Mouse (Mus musculus) hindbrain, embryonic 10.5 days (tissue): ENCODE results near the gene Mlkl. TPM values are rescaled to one million over a fixed set of nuclear protein-coding genes. Genes with fewer than 3 reads are reported as not detected.
A peak's percentile ranks its signal among the peaks of the same experiment; 100 is the strongest.
"Not testable (repeated sequence)": the region's sequence is repeated elsewhere in the genome, so short reads cannot be mapped to it uniquely, and the experiment has no call there.

Experiments
- DNase-seq: peaks from one replicate; pipeline ENCODE4 v3.0.0-alpha.2; 2017; ENCODE audit warnings: low spot score
- H3K27ac ChIP-seq: fragments of 300-500 bp; sonication (generic); 2 replicates; pipeline ENCODE4 v1.5.1; 2016; ENCODE audit warnings: mild to moderate bottlenecking, moderate library complexity
- H3K27me3 ChIP-seq: fragments of 300-500 bp; sonication (generic); 2 replicates; pipeline ENCODE4 v1.6.1; 2016; ENCODE audit warnings: mild to moderate bottlenecking; ENCODE audit not compliant: poor library complexity, insufficient read depth, severe bottlenecking
- H3K36me3 ChIP-seq: fragments of 300-500 bp; sonication (generic); 2 replicates; pipeline ENCODE4 v1.6.1; 2016; ENCODE audit warnings: mild to moderate bottlenecking, moderate library complexity
- H3K4me1 ChIP-seq: fragments of 300-500 bp; sonication (generic); replicated peaks from 2 replicates; pipeline ENCODE4 v1.6.1; 2016; ENCODE audit warnings: mild to moderate bottlenecking
- H3K4me3 ChIP-seq: fragments of 300-500 bp; sonication (generic); 2 replicates; pipeline ENCODE4 v1.5.1; 2016; ENCODE audit warnings: mild to moderate bottlenecking, moderate library complexity
- H3K9me3 ChIP-seq: fragments of 300-500 bp; sonication (generic); 2 replicates; pipeline ENCODE4 v1.6.1; 2016; ENCODE audit warnings: mild to moderate bottlenecking, moderate library complexity
- WGBS: fragments of 180-500 bp; shearing (Covaris S2); methylation state at CpG from one replicate; pipeline ENCODE4 v1.1.7; 2016; 5-methylcytosine and 5-hydroxymethylcytosine counted together
- polyA plus RNA-seq: library from polyadenylated mRNA; unstranded; fragments of >200 nt; fragmentation: Nextera tagmentation; extraction: Ambion mirVana; gene quantifications from 2 replicates; pipeline ENCODE4 v1.2.1, GENCODE M21; 2016

The Mlkl gene
- polyA plus RNA-seq, 1 experiment from 2014 or later = 0.63 TPM

DNA sequence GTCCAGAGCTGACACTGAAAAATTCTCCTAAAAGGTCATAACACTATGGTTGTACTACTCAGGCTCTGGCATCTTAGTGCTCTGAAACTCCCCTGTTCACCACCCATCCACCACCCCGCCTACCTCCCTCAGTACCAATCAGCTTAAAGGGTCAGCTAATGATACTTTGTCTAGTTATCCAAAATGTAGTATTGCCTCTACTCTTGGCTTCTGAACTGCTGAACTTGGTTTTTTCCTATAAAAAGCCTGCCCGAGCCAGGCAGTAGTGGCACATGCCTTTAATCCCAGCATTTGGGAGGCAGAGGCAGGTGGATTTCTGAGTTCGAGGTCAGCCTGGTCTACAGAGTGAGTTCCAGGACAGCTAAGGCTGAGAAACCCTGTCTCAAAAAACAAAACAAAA lies 33.6 kb downstream of the Mlkl start:
- H3K27me3 ChIP-seq = no peaks in the 10 kb centered on the region
- H3K4me3 ChIP-seq = no peak overlapping the region
- 91% methylated on average over 3 of the region's 3 CpGs for WGBS
- 0 out of 2 replicates have a peak, but pooled peaks cover under 1% of the 10 kb centered on the region for H3K4me1 ChIP-seq
- no peaks in the 10 kb centered on the region for H3K36me3 ChIP-seq
- H3K27ac ChIP-seq = no peak overlapping the region
- no peaks in the 10 kb centered on the region for H3K9me3 ChIP-seq
- no peak for DNase-seq

GRCm38 (mm10) chr8:111303076-111303803 lies 34.7 kb downstream of the Mlkl start:
- not testable (repeated sequence) for H3K36me3 ChIP-seq, H3K27ac ChIP-seq, H3K4me3 ChIP-seq, DNase-seq, H3K27me3 ChIP-seq, H3K9me3 ChIP-seq
- whole genome bisulfite sequencing = 80% methylated on average over 5 of the region's 5 CpGs
- H3K4me1 ChIP-seq = peaks cover 11% of the 10 kb centered on the region

DNA sequence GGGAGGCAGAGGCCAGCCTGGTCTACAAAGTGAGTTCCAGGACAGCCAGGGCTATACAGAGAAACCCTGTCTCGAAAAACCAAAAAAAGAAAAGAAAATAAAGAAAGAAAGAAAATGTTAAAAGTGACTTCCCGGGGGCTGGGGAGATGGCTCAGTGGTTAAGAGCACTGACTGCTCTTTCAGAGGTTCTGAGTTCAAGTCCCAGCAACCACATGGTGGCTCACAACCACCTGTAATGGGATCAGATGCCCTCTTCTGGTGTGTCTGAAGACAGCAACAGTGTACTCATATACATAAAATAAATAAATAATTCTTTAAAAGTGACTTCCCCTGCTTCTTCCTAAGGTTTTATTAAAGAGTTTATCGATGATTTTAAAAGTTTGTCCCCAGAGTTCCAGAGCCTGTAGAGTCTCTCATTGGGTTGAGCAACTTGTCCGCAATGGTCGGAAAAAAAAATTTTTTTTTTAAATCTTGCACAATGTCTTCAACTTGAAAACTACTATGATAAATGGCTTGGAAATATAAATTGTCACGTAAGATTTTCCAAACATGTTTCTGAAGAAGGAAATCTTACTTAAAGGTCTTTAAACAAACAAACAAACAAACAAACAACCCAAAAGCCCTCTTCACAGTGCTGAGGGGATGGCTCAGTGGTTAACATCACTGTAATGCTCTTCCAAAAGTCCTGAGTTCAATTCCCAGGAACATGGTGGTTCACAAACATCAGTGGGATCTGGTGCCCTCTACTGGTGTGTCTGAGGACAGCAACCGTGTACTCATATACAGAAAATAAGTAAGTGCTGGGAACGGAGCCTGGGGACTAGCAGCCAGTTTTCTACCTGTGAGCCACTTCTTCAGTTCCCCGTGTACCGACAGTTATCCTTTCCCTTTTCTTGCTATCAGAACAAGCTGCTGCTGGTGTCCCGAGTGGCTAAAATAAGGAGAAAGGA lies 37.1 kb downstream of the Mlkl start:
- Histone ChIP-seq H3K36me3 (peaks cover 12% of the 10 kb centered on the region), H3K27me3 (no peaks in the 10 kb centered on the region), H3K27ac (peak overlapping the region; percentile 98), H3K4me1 (peaks cover 16% of the 10 kb centered on the region), H3K4me3 (peak overlapping the region; percentile 91), H3K9me3 (no peaks in the 10 kb centered on the region)
- no peak for DNase-seq
- WGBS = 65% methylated on average over 11 of the region's 11 CpGs

DNA sequence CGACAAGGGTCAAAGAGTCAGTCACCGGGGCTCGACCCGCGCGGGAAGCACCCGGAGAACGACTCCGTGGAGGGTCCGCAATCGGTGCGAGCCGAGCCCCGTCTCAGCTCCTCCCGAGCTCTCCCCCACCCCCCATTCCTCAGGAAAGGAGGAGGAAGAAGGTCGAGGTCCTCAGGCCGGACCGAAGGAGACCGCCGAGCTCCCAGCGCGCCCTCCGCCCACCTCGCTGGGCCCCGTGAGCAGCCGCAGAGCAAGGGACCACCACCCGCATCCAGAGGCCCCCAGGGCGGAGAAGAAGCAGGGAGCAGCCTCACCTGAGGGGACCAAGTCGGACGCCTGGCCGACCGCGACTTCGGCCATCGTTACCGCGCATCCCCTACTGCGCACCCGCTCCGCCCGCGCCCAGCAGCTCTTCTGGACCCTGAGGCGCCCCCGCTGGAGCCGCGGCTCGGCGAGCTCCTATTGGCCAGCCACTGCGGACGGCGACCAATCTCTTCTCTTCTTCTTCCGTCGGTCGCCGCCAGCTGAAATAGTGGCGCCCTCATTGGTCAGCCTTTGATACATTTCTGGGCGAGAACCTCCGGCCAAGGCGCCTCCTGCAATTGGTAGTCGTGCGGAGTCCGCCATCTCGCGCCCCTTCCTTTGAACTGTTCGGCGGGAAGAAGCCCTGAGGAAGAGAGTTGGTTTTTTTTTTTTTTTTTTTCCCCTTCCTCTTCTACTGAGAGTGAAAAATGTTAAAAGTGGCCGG lies 38.0 kb downstream of the Mlkl start, which contains the start of gene Rfwd3:
Rfwd3 (minus strand) TSS at position 402 of the 748 bp plus-strand sequence.
- Histone ChIP-seq H3K36me3 (peaks cover 20% of the 10 kb centered on the region), H3K4me3 (peak within 1 kb of the TSS; percentile 91), H3K27ac (peak within 1 kb of the TSS; percentile 98), H3K9me3 (no peaks in the 10 kb centered on the region), H3K27me3 (no peaks in the 10 kb centered on the region), H3K4me1 (peaks cover 16% of the 10 kb centered on the region)
- peak; percentile 98 for DNase-seq
- under 1% methylated on average over 67 of the region's 67 CpGs for WGBS

DNA sequence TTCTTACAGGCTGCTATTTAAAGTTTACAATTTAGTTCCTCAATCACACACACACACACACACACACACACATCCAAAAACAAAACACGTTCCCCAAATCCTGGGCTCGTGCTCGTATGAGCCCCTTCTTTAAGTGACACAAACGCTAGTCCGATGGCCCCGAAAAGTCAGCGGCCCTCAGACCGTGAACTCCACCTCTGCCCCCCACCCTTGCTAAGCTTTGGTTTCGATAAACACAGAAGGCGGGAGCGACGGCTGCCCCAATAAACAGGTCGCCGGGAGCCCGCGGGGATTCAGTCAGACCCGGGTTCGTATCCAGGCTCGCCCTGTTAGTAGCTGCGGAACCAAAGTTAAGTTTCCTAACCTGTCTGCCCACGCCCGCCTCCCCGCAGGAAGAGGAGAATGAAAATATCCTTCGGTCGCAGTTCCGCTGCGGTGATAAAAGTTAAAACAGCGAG lies 38.6 kb downstream of the Mlkl start:
- Histone ChIP-seq H3K27me3 (no peaks in the 10 kb centered on the region), H3K4me3 (peak overlapping the region; percentile 91), H3K4me1 (peaks cover 16% of the 10 kb centered on the region), H3K9me3 (no peaks in the 10 kb centered on the region), H3K36me3 (peaks cover 25% of the 10 kb centered on the region), H3K27ac (peak overlapping the region; percentile 98)
- under 1% methylated on average over 28 of the region's 28 CpGs for WGBS
- DNase-seq = peak; percentile 63

- H3K4me3 ChIP-seq = peak overlapping the region; percentile 91
- no peaks in the 10 kb centered on the region for H3K27me3 ChIP-seq
- no peak for DNase-seq
- no peak overlapping the region for H3K27ac ChIP-seq
- H3K9me3 ChIP-seq = no peaks in the 10 kb centered on the region
- peaks cover 16% of the 10 kb centered on the region for H3K4me1 ChIP-seq
- H3K36me3 ChIP-seq = peaks cover 39% of the 10 kb centered on the region
- WGBS = 98% methylated on average over 1 of the region's 1 CpGs
Observed at GRCm38 (mm10) chr8:111298011-111298410, 40.0 kb downstream of the Mlkl start.

- H3K4me3 ChIP-seq = no peak overlapping the region
- H3K36me3 ChIP-seq = peaks cover 97% of the 10 kb centered on the region
- H3K27me3 ChIP-seq = no peaks in the 10 kb centered on the region
- H3K9me3 ChIP-seq = no peaks in the 10 kb centered on the region
- H3K4me1 ChIP-seq = no peaks in the 10 kb centered on the region
- WGBS = 96% methylated on average over 7 of the region's 7 CpGs
- no peak overlapping the region for H3K27ac ChIP-seq
- no peak for DNase-seq
Observed at GRCm38 (mm10) chr8:111291733-111292132, 46.2 kb downstream of the Mlkl start.

DNA sequence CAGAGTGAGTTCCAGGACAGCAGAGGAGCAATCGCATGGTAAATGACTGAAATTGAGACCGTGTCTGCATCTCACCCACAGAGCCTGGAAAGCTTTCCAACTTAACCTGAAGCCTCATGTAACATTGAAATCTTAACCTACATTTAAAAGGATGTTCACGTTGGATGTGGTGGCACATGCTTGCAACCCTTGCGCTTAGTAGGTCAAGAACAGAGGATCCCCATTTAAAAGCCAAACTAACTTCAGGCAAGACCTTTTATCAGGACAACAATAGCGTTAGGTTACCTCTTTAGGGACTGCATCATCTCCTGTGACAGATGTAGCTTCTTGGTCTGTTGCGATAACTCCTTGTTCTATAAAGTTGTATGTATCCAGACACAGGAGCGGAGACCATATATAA lies 47.4 kb downstream of the Mlkl start:
- H3K9me3 ChIP-seq = no peaks in the 10 kb centered on the region
- H3K4me1 ChIP-seq = no peaks in the 10 kb centered on the region
- DNase-seq = no peak
- 96% methylated on average over 7 of the region's 7 CpGs for WGBS
- H3K27me3 ChIP-seq = no peaks in the 10 kb centered on the region
- peaks cover 99% of the 10 kb centered on the region for H3K36me3 ChIP-seq
- no peak overlapping the region for H3K27ac ChIP-seq
- no peak overlapping the region for H3K4me3 ChIP-seq

- WGBS = 95% methylated on average over 4 of the region's 4 CpGs
- Histone ChIP-seq H3K36me3 (peaks cover 99% of the 10 kb centered on the region), H3K27me3 (no peaks in the 10 kb centered on the region), H3K4me1 (no peaks in the 10 kb centered on the region), H3K4me3 (no peak overlapping the region), H3K27ac (no peak overlapping the region), H3K9me3 (no peaks in the 10 kb centered on the region)
- DNase-seq = no peak
Observed at GRCm38 (mm10) chr8:111285603-111286002, 52.4 kb downstream of the Mlkl start.

DNA sequence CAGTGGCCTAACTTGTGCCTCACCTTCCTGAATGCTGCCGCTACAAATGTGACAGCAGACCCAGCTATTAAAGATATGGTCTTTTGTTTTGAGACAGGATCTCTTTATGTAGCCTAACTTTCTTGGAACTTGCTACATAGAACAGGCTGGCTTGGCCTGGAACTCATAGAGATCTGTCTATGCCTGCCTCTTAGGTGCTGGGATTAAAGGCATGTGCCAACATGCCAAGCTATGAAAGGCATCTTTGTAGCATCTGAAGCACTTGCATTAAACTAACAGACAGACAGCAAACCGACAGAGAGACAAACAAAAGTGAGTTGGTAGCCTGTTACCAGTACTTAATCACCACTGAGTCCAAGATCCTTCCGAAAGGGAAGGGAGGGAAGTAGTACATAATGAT lies 55.9 kb downstream of the Mlkl start:
- Histone ChIP-seq H3K9me3 (no peaks in the 10 kb centered on the region), H3K36me3 (peaks cover 99% of the 10 kb centered on the region), H3K27me3 (no peaks in the 10 kb centered on the region), H3K4me1 (no peaks in the 10 kb centered on the region), H3K27ac (no peak overlapping the region), H3K4me3 (no peak overlapping the region)
- WGBS = 90% methylated on average over 3 of the region's 3 CpGs
- no peak for DNase-seq

- no peak overlapping the region for H3K27ac ChIP-seq
- 78% methylated on average over 2 of the region's 2 CpGs for WGBS
- no peaks in the 10 kb centered on the region for H3K4me1 ChIP-seq
- H3K4me3 ChIP-seq = no peak overlapping the region
- peaks cover 37% of the 10 kb centered on the region for H3K36me3 ChIP-seq
- H3K9me3 ChIP-seq = no peaks in the 10 kb centered on the region
- no peaks in the 10 kb centered on the region for H3K27me3 ChIP-seq
- DNase-seq = no peak
Observed at GRCm38 (mm10) chr8:111268277-111268676, 69.7 kb downstream of the Mlkl start.

DNA sequence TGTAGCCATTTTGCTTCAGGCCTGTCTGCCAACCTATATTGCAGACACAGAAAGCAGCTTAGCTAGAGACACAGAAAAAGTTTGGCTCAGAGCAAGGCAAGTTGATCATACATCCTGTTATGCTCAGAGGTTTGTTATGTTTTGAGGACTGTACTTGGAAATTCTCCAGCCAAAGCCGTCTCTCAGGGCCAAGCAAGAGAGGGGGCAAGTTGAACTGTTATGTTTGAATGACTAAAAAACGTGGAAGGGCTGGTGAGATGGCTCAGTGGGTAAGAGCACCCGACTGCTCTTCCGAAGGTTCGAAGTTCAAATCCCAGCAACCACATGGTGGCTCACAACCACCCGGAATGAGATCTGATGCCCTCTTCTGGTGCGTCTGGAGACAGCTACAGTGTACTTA lies 71.8 kb downstream of the Mlkl start:
- H3K27ac ChIP-seq, H3K9me3 ChIP-seq, H3K27me3 ChIP-seq, H3K4me3 ChIP-seq, H3K4me1 ChIP-seq, DNase-seq: not testable (repeated sequence)
- 81% methylated on average over 7 of the region's 7 CpGs for WGBS
- H3K36me3 ChIP-seq = peaks cover 20% of the 10 kb centered on the region
